ENCODE assay signal across 33 mouse cellular contexts in the genomic region with DNA sequence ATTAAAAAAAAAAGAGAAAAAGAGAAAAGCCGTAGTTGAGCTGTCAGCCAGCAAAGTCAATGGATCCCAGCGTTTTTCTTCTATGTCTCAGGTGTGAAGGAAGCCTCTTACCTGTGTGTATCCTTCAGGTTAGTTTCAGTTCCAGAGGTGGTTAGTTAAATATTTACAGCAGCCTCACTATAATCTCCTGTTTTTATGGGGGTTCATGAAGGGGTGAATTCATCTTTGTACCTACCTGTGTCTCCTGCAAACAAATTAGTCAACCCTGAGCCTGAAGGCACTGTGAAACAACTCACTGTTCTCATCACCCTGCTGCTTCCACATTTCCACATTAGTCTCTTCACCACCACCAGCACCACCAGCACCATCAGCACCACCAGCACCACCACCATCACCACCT. TPM values are rescaled to one million over a fixed set of nuclear protein-coding genes. Genes with fewer than 3 reads are reported as not detected.
"Had no signal": no experiment of that assay in that cellular context is flagged by ENCODE, and none has a peak within 500 bp of the region (broad histone marks: within the 10 kb centered on the region; RNA-seq: fewer than 3 reads in every experiment).

No protein-coding gene starts in this region.

- H3K9me3 ChIP-seq: heart, embryonic 10.5 days; heart, embryonic 12.5 days; hindbrain, embryonic 13.5 days; hindbrain, embryonic 15.5 days; limb, embryonic 10.5 days; limb, embryonic 12.5 days; liver, embryonic 13.5 days had no signal

- H3K4me3 ChIP-seq: gastrocnemius, adult 2 months; heart, embryonic 10.5 days; heart, embryonic 12.5 days; hindbrain, embryonic 13.5 days; hindbrain, embryonic 15.5 days; layer of hippocampus, adult 2 months; left cerebral cortex, adult 2 months; limb, embryonic 10.5 days; limb, embryonic 12.5 days; liver, embryonic 13.5 days had no signal

- H3K4me1 ChIP-seq: heart, embryonic 10.5 days; heart, embryonic 12.5 days; hindbrain, embryonic 13.5 days; hindbrain, embryonic 15.5 days; limb, embryonic 10.5 days; limb, embryonic 12.5 days; liver, embryonic 13.5 days had no signal

- H3K27me3 ChIP-seq: heart, embryonic 12.5 days; hindbrain, embryonic 13.5 days; hindbrain, embryonic 15.5 days; limb, embryonic 12.5 days; liver, embryonic 13.5 days had no signal

- ATAC-seq: forebrain, postnatal 0 days; hindbrain, postnatal 0 days had no signal

- H3K4me2 ChIP-seq: heart, embryonic 12.5 days; hindbrain, embryonic 13.5 days; hindbrain, embryonic 15.5 days; limb, embryonic 12.5 days; liver, embryonic 11.5 days; liver, embryonic 13.5 days had no signal

- DNase-seq: forebrain, postnatal 0 days; gastrocnemius, adult 2 months; gastrocnemius, postnatal 10 days; gastrocnemius, postnatal 25 days; heart, adult 18-20 months; heart, postnatal 10 days; heart, postnatal 36 days; kidney, adult 11 months; kidney, adult 2 months; kidney, adult 9 months; kidney, postnatal 10 days; kidney, postnatal 25 days; kidney, postnatal 4 days; liver; liver, embryonic 13.5 days had no signal

- H3K27ac ChIP-seq: gastrocnemius, adult 2 months; heart, embryonic 10.5 days; hindbrain, embryonic 13.5 days; hindbrain, embryonic 15.5 days; hindbrain, postnatal 0 days; layer of hippocampus, adult 2 months; left cerebral cortex, adult 2 months; limb, embryonic 10.5 days; limb, embryonic 12.5 days; liver, embryonic 13.5 days had no signal

- H3K9ac ChIP-seq: forebrain, postnatal 0 days; heart, embryonic 12.5 days; hindbrain, embryonic 13.5 days; hindbrain, embryonic 15.5 days; limb, embryonic 12.5 days; liver, embryonic 13.5 days had no signal

- H3K36me3 ChIP-seq: heart, embryonic 10.5 days; heart, embryonic 12.5 days; hindbrain, embryonic 15.5 days; limb, embryonic 10.5 days; liver, embryonic 13.5 days had no signal

RNA-seq across cellular contexts. Expression of gene Acod1, which starts 59.5 kb away (rescaled TPM):
- total RNA-seq: forebrain, postnatal 0 days; gastrocnemius, adult 2 months; gastrocnemius, postnatal 10 days; gastrocnemius, postnatal 25 days; gastrocnemius, postnatal 4 days; heart, adult 18-20 months; heart, postnatal 10 days; heart, postnatal 36 days; hindbrain, postnatal 0 days; layer of hippocampus, adult 2 months; layer of hippocampus, postnatal 10 days; left cerebral cortex, adult 2 months; left cerebral cortex, postnatal 14 days; left cerebral cortex, postnatal 36 days had no signal
- polyA plus RNA-seq: forebrain, postnatal 0 days; heart, embryonic 12.5 days; heart, embryonic 14.5 days; heart, embryonic 16.5 days; hindbrain, embryonic 11.5 days; hindbrain, embryonic 13.5 days; hindbrain, embryonic 15.5 days; hindbrain, postnatal 0 days; kidney, adult 2 months; kidney, embryonic 16.5 days; limb, embryonic 10.5 days; limb, embryonic 12.5 days had no signal
